Mouse (Mus musculus): ENCODE data around the gene Fzd4.

Fzd4 gene

DNA sequence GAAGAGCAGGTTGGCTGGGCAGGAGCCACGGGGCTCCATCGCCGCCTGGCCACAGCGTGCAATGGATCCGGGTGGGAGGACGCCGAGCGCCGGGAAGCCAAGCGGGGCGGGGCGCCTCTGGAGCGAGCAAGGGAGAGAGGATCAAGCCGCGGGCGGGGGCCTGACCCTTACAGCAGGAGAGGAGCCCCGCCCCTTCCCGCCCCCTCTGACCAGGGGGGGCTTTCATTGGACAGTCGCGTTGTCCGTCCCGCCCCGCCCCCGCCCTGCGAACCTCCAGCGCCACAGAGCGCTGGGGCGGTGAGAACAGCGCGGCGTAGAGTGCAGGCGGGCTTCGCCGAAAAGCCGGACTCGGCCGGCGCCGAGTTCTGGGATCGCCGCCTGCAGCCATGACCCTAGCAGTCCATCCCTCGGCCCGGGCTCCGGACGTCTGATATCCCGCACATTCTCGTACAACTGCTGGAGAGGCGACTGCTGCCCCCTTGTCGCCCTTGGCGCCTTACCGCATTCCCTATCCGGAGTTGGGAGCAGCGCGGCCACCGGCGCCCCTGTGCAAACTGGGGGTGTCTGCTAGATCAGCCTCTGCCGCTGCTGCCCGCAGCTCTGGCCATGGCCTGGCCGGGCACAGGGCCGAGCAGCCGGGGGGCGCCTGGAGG is at the start of gene Fzd4, which contains the start of gene Tmem135:
TSS of gene Fzd4 (plus strand) at position 275 of the 653 bp plus-strand sequence.
TSS of gene Tmem135 (minus strand) at position 142 of the 653 bp plus-strand sequence.
- in situ Hi-C loops (cut with MboI, MseI) = loop anchor here (25.0 kb wide), 1 partner anchor 1042 kb away; no protein-coding TSS in a partner anchor

DNA sequence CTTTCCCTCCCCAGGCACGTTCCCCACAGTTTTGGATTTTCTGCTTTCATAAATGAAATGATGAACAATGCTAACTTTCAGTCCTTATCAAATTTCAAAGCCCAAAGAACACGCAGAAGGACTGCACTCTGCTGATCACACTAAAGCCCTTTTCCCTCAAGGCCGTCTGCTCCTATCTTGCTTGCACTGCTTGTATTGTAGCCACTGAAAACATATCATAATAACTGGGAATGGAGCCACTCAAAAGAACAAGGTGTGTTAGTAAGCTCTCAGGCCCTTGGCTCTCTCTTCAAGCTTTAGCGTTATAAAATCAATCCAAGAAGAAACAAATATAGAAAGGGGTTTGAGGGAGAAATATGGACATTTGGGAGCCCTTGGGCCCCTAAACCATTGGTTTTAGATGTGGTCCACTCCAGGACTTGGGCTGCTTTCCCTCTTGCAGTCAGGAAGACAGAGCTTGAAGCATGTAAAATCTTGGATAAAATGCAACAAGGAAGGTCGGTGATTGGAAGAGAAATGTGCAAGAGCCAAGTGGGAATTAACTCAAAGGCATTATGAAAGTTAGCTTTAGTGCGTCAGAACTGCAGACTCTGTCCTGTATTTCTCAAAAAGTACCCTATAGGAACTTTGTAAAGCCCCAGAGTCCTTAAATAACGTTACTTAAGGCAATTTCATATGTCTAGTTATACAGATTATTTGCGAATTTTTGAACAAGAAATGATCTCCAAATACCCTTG is 48.5 kb upstream of the Fzd4 start:
- in situ Hi-C loops (cut with MboI, MseI) = no loop called here

GRCm38 (mm10) chr7:89356307-89356706 is 47.8 kb upstream of the Fzd4 start:
- in situ Hi-C loops (cut with MboI, MseI) = no loop called here

DNA sequence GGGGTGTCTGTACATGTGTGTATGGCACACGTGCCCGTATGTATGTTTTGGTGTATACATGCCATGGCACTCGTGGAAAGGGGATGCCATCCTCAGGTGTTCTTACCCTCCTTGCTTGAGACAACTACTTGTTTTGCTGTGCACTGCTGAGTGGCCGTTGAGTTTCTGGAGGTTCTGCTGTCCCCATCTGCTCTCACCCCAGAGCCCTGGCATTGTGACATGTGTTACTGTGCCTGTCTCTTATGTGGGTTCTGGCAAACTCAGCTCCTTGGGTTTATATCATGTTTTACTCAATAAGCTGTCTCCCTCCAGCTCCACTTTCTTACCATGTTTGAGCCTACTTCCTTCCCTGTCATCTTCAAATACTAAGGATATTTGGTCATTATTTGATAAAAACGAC is 40.2 kb upstream of the Fzd4 start:
- in situ Hi-C loops (cut with MboI, MseI) = no loop called here

DNA sequence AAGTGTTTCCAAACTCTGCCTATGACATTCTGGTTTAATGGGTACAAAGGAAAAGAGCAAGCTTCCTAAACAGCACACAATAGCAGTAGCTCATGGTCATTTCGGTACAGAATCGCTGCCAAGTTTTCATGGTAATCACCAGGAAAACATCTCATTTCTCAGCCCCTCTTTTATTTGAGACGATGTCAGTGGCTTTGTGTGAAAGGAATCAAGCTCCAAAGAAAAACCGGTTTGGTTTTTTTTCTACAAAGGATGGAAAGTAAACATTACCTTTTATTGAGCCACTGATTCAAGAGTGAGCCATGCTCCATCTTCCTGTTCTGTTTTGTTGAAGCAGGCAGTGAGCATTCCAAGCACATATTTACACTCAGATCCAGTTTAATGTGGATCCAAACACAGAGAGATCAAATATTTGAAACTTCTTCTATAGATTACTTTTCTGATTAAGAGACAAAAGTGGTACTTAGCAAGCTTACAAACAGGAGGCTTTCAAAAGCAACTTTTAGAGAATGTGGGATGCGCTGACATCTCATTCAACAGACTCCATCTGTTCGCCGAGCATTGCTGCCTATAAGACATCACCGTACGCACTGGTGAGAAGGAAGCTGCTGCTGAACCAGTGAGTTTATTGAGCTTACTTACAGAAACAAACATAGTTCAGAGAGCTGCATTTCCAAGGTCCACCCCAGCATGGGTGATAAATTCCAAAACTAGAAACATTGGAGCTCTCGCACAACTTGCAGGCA is 38.8 kb upstream of the Fzd4 start:
- in situ Hi-C loops (cut with MboI, MseI) = loop anchor here (5.0 kb wide), 1 partner anchor 47 kb away; no protein-coding TSS in a partner anchor

DNA sequence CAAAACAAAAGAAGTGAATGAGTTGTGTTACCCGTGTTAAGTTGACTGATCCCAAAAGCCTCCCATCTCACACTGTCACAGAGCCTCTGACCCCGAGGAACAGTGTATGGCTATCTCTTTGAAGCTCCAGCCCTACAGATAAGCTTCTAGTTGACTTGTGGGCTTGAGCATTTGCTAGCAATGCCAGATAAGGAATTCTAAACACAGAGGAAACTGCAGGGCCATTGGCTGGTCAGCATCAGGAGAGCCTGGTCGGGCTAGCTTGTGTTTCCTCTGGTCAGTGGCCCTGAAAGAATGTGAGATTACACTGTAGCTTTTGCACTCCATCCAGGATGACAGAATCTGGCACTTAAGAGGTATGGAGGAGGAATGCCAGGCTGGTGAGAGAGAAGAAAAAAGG is 36.5 kb upstream of the Fzd4 start:
- in situ Hi-C loops (cut with MboI, MseI) = loop anchor here (5.0 kb wide), 1 partner anchor 45 kb away; no protein-coding TSS in a partner anchor

- in situ Hi-C loops (cut with MboI, MseI) = no loop called here
These were observed 34.1 kb upstream of the Fzd4 start for GRCm38 (mm10) chr7:89370086-89370485.

DNA sequence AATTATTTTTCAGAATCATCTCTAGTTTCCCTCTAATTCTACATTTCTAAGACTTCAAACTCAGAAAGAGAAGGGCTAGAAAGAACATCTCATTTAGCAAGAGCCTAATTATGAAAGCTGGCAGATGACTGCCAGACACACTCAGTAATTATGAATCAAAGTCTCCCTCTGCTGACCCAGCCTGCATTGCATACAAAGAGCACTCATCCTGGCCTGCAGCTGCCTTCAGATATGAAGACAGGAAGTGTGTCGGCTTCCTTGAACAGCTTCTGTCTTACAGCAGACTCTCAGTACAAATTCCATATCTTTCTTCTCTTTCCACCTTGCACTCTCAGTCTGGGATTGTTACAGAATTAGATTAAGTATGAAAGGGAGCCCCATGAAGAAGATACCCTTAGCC is 33.2 kb upstream of the Fzd4 start:
- in situ Hi-C loops (cut with MboI, MseI) = no loop called here

DNA sequence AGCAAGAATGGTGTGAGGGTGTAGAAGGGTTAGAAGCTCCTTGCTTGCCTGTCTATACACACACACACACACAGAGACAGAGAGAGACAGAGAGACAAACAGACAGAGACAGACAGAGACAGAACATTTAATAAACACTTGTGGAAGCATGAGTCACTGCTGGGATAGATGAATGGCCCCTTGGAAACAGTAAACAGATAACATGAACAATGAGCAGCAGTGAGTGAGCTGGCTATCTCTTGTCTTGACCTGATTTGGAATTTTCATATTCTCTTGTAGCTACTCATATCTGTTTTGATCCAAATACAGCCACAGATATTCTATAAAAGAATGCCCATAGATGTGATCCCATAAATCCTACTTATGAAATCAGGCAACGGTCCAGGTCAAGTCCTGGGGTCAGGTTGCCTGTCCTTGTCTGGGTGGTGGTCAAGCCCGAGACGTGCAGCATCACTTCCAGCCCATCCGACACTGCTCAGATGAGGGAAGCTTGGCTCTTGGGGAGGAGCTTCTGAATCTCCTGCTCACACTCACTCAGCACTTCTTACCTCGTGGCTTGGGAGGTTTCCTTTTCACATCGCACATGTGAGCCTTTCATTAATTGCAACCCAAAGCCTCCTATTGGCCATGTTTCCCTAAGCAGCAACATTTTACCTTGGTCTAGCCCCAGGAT is 32.4 kb upstream of the Fzd4 start:
- in situ Hi-C loops (cut with MboI, MseI) = no loop called here

DNA sequence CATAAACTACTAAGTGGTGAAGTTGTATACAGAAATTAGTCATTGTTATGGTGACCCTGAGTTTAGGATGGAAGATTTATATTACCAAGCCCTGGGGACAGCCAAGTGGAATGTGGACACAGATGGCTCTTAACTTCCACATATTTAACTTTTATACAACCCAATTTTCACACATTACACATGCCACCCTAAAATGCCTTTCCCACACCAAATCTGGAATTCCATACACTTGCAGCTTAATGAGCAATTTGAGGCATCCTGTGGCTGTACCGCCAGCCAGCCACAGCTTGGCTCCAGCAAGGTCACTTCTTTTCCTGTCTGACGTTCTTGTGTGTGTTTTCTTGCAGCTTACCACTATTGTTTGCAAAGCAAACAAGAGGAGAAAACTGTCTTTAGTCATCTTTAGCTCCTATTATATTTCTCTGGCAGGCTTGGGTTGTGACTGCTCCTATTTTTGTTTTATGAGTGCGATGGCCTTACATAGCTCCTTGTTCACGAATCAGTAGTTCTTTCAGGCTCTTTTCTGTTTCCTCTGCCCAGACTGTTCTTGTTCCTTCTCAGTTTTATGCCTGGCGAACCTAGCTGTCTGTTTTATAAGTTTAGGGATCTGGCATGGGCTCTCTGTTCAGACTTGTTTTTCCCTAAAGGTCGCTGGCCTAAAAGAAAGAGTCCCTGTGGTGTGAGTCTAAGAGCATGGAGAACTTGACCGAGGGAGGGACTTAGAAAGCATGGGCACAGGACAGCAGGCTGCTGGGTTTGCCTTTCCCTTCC is 23.0 kb upstream of the Fzd4 start:
- in situ Hi-C loops (cut with MboI, MseI) = no loop called here

- in situ Hi-C loops (cut with MboI, MseI) = no loop called here
These were observed 21.3 kb upstream of the Fzd4 start for GRCm38 (mm10) chr7:89382892-89383291.

DNA sequence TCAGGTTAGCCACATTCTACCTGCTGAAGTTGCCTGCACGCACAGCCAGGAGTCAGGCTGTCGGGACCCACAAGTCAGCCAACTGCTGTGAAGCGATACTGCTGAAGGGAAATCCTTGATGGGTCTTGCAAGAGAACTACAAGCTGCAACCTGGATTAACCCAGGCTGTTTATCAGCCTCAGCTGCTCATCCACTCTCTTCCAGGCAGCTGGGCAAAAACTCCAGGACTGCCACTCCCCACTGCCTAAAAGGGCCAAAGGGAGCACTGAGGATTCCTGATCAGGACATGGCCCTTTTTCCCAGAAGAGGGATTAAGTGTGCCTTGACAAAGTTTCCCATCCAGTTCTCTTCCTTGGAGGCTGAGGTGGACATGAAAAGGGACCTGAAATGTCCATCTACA is 15.2 kb upstream of the Fzd4 start:
- in situ Hi-C loops (cut with MboI, MseI) = no loop called here

DNA sequence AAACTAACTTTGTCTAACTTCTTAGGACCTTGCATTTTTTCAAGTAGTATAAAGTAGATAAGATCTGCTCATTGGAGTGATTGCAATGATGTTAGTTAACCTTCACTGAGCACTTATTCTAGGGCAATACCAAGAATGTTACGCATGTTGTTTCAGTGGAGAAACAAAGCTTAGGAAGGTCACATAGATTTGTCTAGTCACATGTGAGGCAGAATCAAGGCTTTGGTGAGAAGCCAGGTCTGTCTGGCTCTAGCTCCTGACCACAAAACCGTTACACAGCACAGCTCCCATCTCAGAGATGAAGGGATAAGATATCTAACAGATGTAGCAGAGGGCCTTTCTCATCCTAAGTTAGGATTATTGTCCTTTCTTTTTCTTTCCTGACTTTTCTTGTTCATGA is 13.5 kb upstream of the Fzd4 start:
- in situ Hi-C loops (cut with MboI, MseI) = no loop called here

DNA sequence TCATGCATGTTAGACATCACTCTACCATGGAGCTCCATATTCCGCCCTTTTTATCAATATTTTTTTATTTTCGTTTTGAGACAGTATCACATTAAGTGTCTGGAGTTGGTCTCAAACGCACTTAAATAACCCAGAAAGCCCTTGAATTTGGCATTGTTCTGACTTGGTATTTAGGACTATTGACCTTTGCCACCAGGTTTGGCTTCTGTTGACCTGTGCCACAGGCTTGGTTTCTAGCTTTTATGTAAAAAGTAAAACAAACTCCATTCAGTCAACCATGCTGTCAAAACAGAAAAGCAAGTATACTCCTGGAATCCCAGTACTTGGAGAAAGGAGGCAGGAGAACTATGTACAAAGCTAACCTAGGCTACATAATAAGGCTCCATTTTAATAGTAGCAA is 12.9 kb upstream of the Fzd4 start:
- in situ Hi-C loops (cut with MboI, MseI) = no loop called here

- in situ Hi-C loops (cut with MboI, MseI) = no loop called here
These were observed 12.3 kb upstream of the Fzd4 start for GRCm38 (mm10) chr7:89391831-89392230.

DNA sequence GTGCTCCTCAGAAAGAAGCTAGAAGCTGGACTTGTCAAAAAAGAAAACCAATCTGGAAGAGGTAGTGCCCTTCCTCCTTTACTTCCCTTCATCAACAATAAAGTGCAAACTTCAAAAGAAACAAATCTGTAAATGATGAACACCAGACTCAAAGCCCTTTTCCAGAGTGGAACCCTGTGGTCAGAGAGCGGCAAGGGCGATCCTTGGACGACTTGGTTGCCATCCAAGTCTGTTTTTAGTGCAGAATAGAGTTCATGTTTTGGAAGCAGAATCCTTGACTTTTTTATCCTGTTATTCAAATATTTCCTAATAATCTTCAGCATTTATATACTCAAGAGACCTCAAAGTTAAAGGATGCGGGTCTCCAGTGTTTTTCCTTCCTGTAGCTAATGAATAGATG is 11.8 kb upstream of the Fzd4 start:
- in situ Hi-C loops (cut with MboI, MseI) = no loop called here

DNA sequence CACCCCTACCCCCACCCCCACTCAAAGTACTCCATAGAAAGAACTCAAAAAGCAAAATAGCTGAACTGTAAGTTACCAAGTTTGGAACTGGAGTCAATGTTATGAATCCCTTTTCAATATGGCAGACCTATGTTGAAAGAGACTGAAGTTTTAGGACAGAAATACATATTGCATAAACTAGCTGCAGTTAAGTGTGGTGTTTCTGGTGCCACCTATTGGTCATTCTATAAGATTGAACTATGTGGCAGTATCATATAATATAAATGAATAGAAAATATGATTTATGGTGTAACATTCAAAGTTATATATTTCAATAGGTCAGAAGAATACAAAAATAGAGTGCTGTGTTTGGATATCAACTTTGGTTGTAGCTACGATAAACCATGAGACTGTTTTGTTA is 11.3 kb upstream of the Fzd4 start:
- in situ Hi-C loops (cut with MboI, MseI) = no loop called here

- in situ Hi-C loops (cut with MboI, MseI) = no loop called here
These were observed 8.8 kb upstream of the Fzd4 start for GRCm38 (mm10) chr7:89395399-89395798.

GRCm38 (mm10) chr7:89396386-89396785 is 7.8 kb upstream of the Fzd4 start:
- in situ Hi-C loops (cut with MboI, MseI) = no loop called here

GRCm38 (mm10) chr7:89397837-89398534 is 6.2 kb upstream of the Fzd4 start:
- in situ Hi-C loops (cut with MboI, MseI) = no loop called here
